Mouse (Mus musculus) lung, postnatal 25 days (tissue): Measurements from ENCODE around the gene Lrrc20.
"Not testable (repeated sequence)": the region's sequence is repeated elsewhere in the genome, so short reads cannot be mapped to it uniquely, and the experiment has no call there.

Experiments used
- DNase-seq: peaks from one replicate; pipeline ENCODE4 v3.0.0; 2022; ENCODE audit warnings: low spot score

Lrrc20 gene

DNA sequence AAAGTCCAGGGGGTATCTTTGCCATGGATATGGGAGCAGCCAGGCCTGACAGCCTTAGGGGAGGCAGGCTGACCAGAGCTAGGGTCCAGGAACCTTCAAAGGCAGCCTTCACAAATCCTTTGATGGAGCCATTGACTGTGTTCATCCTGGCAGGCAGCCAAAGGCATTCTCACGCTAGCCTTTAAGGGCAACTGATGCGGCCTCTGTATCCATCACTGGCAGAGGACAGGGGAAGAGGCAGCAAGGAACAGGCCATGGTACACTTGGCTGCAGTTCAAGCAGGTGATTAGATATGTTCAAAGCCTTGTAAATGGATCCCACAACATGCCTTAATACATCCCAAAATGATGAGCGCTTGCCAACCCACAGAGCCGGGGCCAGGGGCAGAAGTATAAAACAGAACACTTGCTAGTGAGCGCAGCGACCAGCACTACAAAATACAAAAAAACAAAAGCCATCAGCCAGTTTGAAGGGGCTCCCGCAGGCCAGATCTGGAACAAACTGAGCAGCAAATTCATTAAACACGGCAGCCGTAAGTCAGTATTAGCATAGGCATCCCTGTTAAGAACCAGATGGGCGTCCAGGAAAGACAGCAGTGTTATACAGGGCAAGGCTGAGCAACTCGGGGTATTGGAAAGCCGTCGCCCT is 100.6 kb downstream of the Lrrc20 start:
- DNase-seq = no peak

GRCm38 (mm10) chr10:61587241-61587849 is 111.7 kb downstream of the Lrrc20 start:
- no peak for DNase-seq

DNA sequence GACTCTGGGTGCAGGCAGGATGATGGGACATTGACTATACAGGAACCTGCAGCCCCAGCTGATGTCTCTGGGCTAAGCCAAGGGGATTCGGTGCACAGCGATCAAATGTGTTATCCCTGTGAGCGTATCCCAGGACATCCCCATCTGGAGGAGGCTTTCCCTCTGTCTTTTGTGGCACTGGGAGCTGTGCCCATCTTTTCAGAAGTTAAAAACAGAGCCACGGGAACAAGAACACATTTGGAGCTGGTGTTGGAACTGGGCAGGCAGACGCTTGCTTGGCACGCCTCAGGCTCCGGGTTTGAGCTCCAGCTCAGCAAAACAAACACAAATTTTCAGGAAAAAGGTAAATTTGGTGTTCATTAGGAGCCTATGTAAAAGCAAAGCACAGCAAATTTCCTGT is 122.4 kb downstream of the Lrrc20 start:
- DNase-seq = no peak

- no peak for DNase-seq
Measured at GRCm38 (mm10) chr10:61599556-61600114, 124.0 kb downstream of the Lrrc20 start.

- DNase-seq = peak; percentile 44
Measured at GRCm38 (mm10) chr10:61602283-61603033, 126.9 kb downstream of the Lrrc20 start.

DNA sequence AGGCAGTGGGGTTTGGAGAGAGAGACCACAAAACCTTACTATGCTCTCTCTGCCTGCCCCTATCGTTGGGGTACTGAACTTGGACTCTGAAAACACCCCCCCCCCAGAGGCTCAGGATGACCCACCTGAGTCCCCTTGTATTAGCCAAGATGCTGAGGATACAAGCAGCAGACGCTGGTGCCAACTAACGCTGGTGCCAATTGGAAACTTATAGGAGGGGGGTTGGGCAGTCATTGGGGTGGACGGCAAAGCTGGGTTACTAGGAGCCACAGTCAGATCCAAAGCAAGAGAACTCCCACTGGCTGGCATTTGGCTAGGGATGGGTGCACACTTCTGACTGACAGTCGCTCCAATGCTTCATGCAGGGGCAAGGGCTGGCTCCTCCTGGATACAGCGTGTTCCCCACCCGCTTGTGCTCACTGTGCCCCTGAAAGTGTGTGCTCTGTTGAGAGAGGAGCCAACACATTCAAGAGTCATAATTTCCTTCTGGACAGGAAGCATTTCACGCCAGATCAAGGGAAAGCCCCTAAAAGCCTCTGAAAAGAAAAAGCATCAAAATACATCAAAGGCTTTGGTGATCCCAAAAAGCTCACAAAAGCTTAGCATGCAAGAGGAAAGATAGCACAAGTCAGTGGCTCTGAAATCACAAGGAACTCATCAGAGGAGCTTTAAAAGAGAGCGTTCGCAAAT is 128.9 kb downstream of the Lrrc20 start:
- no peak for DNase-seq

GRCm38 (mm10) chr10:61605381-61605780 is 129.8 kb downstream of the Lrrc20 start:
- not testable (repeated sequence) for DNase-seq

DNA sequence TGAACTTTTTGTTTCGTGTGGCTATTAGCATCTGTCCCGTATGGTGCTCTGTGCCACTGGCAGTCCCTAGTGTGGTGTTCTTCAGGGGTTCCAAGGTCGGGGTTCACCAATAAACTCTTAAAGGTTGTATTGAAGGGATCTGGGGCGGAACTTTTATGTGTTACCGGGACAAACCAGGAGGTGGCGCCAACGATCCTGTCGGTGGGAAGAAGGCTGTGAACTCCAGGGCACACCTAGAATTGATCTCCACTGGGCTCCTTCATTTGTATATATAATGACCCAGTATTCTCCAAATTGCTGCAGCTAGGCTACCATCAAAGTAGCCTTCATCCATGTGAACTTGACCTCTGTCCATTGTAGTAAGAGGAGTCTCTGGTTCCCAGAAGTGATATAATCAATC is 130.2 kb downstream of the Lrrc20 start:
- peak; percentile 41 for DNase-seq

DNA sequence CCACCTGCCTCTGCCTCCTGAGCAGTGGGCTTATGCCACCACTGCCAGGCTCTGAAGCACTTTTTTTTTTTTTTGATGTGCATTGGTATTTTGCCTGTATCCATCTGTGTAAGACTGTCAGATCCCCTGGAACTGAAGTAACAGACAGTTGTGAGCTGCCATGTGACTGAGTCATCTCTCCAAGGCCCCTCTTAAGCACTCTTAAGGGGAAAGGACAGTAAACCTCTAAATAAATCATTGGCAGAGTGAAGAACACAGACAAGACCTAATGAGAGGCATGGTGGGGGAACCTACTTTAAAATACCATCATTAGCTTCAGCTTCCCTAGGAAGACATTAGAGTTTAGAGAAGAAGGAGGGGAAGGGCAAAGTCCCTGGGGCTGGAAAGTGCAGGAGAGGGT is 132.6 kb downstream of the Lrrc20 start:
- DNase-seq = no peak

DNA sequence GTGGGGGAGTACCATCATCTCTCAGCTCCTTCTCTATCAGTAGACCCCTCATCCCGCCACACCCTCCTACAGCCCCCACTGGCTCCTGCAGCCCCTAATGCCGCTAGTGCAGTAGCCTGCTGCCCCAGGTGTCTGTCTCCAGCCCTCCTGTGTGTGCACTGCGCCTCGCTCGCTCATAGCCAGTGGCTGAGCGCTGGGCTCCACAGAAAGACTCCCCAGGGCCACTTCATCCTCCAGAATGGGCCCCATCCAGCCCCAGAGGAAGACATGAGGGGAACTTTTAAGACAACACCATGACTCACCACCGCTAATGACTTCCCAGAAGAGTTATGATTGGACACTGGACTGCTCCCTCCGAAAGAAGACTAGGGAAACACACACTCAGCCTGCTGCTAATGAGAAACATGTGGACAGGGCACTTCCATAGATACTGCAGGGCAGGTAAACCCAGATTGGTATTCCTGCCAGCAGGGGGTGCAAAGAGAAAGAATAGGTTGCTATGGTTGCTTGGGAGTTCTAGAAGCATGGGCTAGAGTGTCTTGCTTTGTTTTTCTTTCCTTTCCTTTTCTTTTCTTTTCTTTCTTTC is 135.1 kb downstream of the Lrrc20 start:
- DNase-seq = peak; percentile 37

DNA sequence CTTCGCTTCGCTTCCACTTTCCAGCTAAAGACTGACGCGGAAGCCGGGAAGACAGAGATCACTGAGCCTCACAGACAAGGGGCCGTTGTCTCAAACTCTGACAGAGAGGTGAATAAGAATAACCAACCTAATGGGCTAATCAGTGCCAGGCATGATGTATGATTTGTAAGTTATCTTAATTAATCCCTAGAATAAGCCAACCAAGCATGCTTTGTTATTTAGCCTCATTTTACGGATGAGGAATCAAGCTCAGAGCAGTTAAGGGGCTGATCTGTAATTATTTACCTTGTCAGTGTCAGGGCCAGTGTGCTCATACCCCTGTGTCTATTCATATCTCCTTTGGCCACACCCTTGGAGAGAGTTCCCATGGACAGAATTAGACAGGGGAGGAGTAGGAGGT is 138.7 kb downstream of the Lrrc20 start:
- no peak for DNase-seq

DNA sequence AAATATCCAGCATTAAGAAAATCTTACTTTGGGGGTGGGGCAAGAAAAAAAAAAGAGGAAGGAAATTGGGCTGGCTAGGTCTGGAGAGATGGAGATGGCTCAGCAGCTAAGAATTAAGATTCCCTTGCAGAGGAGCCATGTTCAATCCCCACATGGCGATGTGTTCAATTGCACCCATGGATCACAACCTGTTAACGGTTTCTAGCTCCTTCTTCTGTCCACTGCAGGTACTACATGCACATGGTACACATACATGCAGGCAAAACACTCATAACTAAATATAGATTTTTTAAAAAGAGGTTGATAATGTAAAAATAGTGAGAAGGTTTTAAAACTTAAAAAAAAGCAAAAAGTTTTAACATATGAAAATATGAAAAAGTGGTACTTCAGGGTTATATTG is 142.9 kb downstream of the Lrrc20 start:
- DNase-seq = no peak

DNA sequence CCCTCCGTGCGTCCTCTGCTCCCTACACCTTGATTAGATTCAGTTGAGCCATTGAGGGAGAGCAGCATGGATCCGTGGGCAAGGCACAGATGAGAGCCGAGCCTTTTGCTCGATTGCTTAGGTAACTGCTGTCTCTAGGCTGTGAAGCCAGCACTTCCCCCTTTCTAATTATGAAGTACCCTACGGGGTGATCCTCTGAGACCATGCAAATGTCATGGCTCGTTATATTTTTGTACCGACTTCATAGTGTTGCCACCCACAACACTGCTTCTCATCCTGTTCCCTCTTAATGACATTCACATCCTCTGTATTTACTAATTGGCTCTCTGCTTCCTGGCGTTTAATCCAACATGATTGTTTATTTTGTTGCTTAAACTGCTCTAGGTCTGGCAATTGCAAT is 146.1 kb downstream of the Lrrc20 start:
- no peak for DNase-seq

- DNase-seq = not testable (repeated sequence)
Measured at GRCm38 (mm10) chr10:61623874-61624273, 148.3 kb downstream of the Lrrc20 start.

DNA sequence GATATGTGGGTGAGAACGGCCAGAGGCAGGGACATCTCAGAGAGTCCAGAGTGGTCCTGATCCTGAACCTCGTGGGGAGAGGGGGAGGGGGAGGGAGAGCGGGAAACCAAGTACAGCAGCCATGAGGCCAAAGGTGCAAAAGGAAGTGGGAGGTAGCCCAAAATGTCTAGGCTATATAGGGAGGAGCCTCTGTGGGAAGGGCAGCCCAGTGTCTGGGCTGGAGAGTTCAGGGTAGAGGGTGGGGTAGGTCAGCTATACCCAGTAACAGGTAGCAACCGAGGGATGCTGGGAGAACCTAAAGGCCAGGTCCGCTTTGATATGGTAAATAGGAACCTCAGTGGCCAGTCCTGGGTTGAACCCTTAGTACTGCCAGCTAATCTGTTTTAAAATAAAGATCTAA is 149.2 kb downstream of the Lrrc20 start:
- no peak for DNase-seq

DNA sequence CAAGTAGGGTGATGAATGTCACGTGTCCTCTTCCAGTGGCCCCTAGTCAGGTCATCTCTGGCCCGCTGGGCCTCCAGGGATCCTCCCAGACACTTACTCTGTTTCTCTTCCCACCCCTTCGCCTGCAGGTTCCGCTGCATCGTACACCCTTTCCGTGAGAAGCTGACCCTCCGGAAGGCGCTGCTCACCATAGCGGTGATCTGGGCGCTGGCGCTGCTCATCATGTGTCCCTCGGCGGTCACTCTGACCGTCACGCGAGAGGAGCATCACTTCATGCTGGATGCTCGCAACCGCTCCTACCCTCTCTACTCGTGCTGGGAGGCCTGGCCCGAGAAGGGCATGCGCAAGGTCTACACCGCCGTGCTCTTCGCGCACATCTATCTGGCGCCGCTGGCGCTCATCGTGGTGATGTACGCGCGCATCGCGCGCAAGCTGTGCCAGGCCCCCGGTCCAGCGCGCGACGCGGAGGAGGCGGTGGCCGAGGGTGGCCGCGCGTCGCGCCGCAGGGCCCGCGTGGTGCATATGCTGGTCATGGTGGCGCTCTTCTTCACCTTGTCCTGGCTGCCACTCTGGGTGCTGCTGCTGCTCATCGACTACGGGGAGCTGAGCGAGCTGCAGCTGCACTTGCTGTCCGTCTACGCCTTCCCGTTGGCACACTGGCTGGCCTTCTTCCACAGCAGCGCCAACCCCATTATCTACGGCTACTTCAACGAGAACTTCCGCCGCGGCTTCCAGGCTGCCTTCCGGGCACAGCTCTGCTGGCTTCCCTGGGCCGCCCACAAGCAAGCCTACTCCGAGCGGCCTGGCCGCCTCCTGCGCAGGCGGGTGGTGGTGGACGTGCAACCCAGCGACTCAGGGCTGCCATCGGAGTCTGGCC is 150.0 kb downstream of the Lrrc20 start:
- DNase-seq = no peak

GRCm38 (mm10) chr10:61626551-61626950 is 150.9 kb downstream of the Lrrc20 start:
- peak; percentile 53 for DNase-seq

DNA sequence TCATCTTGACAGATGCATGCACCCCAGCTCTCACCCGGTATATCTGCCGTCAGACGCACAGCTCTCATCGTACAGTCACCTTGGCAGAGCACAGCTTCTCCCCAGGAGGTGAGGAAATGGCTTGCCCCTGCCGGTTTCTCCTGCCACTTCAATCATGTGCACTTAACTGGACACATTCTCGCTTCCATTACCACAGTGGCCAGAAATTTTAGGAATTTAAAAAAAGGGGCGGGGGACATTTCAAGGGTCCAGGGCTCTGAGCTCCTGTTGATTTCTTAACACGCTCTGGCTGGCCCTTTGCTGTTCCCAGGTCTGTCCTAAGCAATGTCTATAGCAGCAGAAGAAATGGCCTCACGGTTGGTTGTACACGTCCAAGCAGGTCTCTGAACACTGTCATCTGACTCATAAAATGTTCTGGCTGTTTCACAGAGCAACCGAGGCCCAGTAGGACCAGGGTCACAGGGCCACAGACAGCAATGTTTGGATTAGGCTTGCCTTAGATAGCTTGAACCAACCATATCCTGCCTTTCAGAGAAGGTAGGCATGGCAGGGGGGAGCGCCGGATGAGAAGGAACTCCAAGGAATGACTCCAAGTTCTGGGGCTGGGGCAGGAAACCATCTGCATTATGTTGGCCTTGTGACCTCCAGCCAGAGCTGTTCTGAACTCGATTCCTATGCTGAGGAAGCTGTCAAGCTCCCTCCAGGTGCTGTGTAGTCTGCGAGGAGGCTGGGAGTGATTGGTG is 151.8 kb downstream of the Lrrc20 start:
- DNase-seq = no peak

- no peak for DNase-seq
Measured at GRCm38 (mm10) chr10:61627938-61628250, 152.3 kb downstream of the Lrrc20 start.
